Mouse (Mus musculus) heart, postnatal 0 days (tissue): ENCODE results near the gene Shbg. TPM values are rescaled to one million over a fixed set of nuclear protein-coding genes. Genes with fewer than 3 reads are reported as not detected.
"Not testable (repeated sequence)": the region's sequence is repeated elsewhere in the genome, so short reads cannot be mapped to it uniquely, and the experiment has no call there.

Experiments
- ATAC-seq: fragments of 200-750 bp; cut with Nextera tagmentation; 2 replicates; pipeline ENCODE4 v1.8.0; 2017; ENCODE audit warnings: low read depth, moderate number of reproducible peaks, moderate library complexity; ENCODE audit not compliant: insufficient read depth
- DNase-seq: peaks from one replicate; pipeline ENCODE4 v3.0.0-alpha.2; 2016; ENCODE audit warnings: low spot score
- H3K27ac ChIP-seq: fragments of 300-500 bp; sonication (generic); 2 replicates; pipeline ENCODE4 v1.5.1; 2014; ENCODE audit warnings: low read depth, mild to moderate bottlenecking
- H3K27me3 ChIP-seq: fragments of 300-500 bp; sonication (generic); 2 replicates; pipeline ENCODE4 v1.6.1; 2014; ENCODE audit warnings: low read length, mixed read lengths; ENCODE audit not compliant: control insufficient read depth, insufficient read depth
- H3K36me3 ChIP-seq: fragments of 300-500 bp; sonication (generic); replicated peaks from 2 replicates; pipeline ENCODE4 v1.6.1; 2014; ENCODE audit warnings: low read length, mixed read lengths; ENCODE audit not compliant: control insufficient read depth, insufficient read depth
- H3K4me1 ChIP-seq: fragments of 300-500 bp; sonication (generic); 2 replicates; pipeline ENCODE4 v1.6.1; 2014; ENCODE audit warnings: antibody characterized with exemption; ENCODE audit not compliant: control insufficient read depth, insufficient read depth
- H3K4me2 ChIP-seq: fragments of 300-500 bp; sonication (generic); 2 replicates; pipeline ENCODE4 v1.6.1; 2014; ENCODE audit warnings: low read depth, mild to moderate bottlenecking, low read length, moderate library complexity
- H3K4me3 ChIP-seq: fragments of 300-500 bp; sonication (generic); 2 replicates; pipeline ENCODE4 v1.5.1; 2014; ENCODE audit warnings: low read depth, low read length
- H3K9ac ChIP-seq: fragments of 300-500 bp; sonication (generic); replicated peaks from 2 replicates; pipeline ENCODE4 v1.6.1; 2014; ENCODE audit warnings: low read depth, low read length, mixed read lengths
- H3K9me3 ChIP-seq: fragments of 300-500 bp; sonication (generic); replicated peaks from 2 replicates; pipeline ENCODE4 v1.6.1; 2016; ENCODE audit warnings: low read length; ENCODE audit not compliant: control insufficient read depth
- CTCF ChIP-seq: IDR thresholded peaks from 2 replicates; pipeline ENCODE4 v1.5.1; 2016; ENCODE audit warnings: antibody characterized with exemption, control low read depth, low read depth
- EP300 ChIP-seq: IDR thresholded peaks from 2 replicates; pipeline ENCODE4 v1.6.1; 2016; ENCODE audit warnings: antibody characterized with exemption, low read depth
- WGBS: fragments of 180-500 bp; shearing (Covaris S2); extraction: QIAGEN DNeasy Blood & Tissue Kit; methylation state at CpG from one replicate; pipeline ENCODE4 v1.1.7; 2014; 5-methylcytosine and 5-hydroxymethylcytosine counted together
- polyA plus RNA-seq: library from polyadenylated mRNA; unstranded; fragments of >200 nt; fragmentation: Nextera tagmentation; extraction: Ambion mirVana; gene quantifications from 2 replicates; pipeline ENCODE4 v1.2.1, GENCODE M21; 2015
- total RNA-seq: library from RNA; depleted of rRNA; stranded (reverse); fragments of >200 nt; gene quantifications from 2 replicates; pipeline ENCODE4 v1.2.3, GENCODE M21; 2014; ENCODE audit warnings: low replicate concordance

Gene Shbg
- total and polyA plus RNA-seq, 2 experiments from 2014 or later, result not detected

GRCm38 (mm10) chr11:69620394-69621081 lies 2.8 kb upstream of the Shbg start:
- 61% methylated on average over 7 of the region's 7 CpGs for WGBS
- no peak overlapping the region for H3K9ac ChIP-seq
- no peaks in the 10 kb centered on the region for H3K9me3 ChIP-seq
- H3K27ac ChIP-seq, result no peak overlapping the region
- no peak for TF ChIP-seq CTCF
- H3K27me3 ChIP-seq, result no peaks in the 10 kb centered on the region
- H3K4me2 ChIP-seq, result no peak overlapping the region
- no peak overlapping the region for H3K4me3 ChIP-seq
- H3K36me3 ChIP-seq, result no peaks in the 10 kb centered on the region
- ATAC-seq, result no peak
- DNase-seq, result no peak
- peaks cover 11% of the 10 kb centered on the region for H3K4me1 ChIP-seq

GRCm38 (mm10) chr11:69616781-69617180 lies 924 bp downstream of the Shbg start:
- Histone ChIP-seq H3K36me3 (no peaks in the 10 kb centered on the region), H3K4me1 (peaks cover 9% of the 10 kb centered on the region), H3K4me3 (no peak overlapping the region), H3K27me3 (no peaks in the 10 kb centered on the region), H3K9me3 (no peaks in the 10 kb centered on the region), H3K9ac (no peak overlapping the region), H3K27ac (no peak overlapping the region), H3K4me2 (no peak overlapping the region)
- TF ChIP-seq CTCF (no peak), EP300 (no peak)
- DNase-seq (no peak), ATAC-seq (no peak)
- WGBS, result 39% methylated on average over 10 of the region's 10 CpGs

GRCm38 (mm10) chr11:69614257-69614588 lies 3.5 kb downstream of the Shbg start:
- H3K9me3 ChIP-seq, H3K9ac ChIP-seq, H3K27ac ChIP-seq, H3K27me3 ChIP-seq, H3K36me3 ChIP-seq, H3K4me1 ChIP-seq, H3K4me3 ChIP-seq, ATAC-seq, DNase-seq: not testable (repeated sequence)
- 0 out of 2 replicates have a peak overlapping the region, but pooled peaks have one; percentile 44 for H3K4me2 ChIP-seq
- 36% methylated on average over 11 of the region's 11 CpGs for WGBS

- Histone ChIP-seq H3K27me3 (no peaks in the 10 kb centered on the region), H3K27ac (no peak overlapping the region), H3K9ac (peak overlapping the region; percentile 34; the same call in 1 of the 2 replicates), H3K4me1 (peaks cover 5% of the 10 kb centered on the region; the same call in 1 of the 2 replicates), H3K36me3 (no peaks in the 10 kb centered on the region), H3K9me3 (no peaks in the 10 kb centered on the region), H3K4me3 (0 out of 2 replicates have a peak overlapping the region, but pooled peaks have one; percentile 11), H3K4me2 (peak overlapping the region; percentile 44)
- DNase-seq (peak; percentile 88), ATAC-seq (peak; percentile 78)
- no peak for TF ChIP-seq EP300
- TF ChIP-seq CTCF, result peak; percentile 92
- WGBS, result 15% methylated on average over 18 of the region's 19 CpGs
These were observed 4.0 kb downstream of the Shbg start for GRCm38 (mm10) chr11:69613553-69614256.

GRCm38 (mm10) chr11:69610899-69611298 lies 6.8 kb downstream of the Shbg start:
- no peak overlapping the region for H3K9ac ChIP-seq
- H3K36me3 ChIP-seq, result no peaks in the 10 kb centered on the region
- H3K27ac ChIP-seq, result no peak overlapping the region
- 43% methylated on average over 4 of the region's 4 CpGs for WGBS
- DNase-seq, result no peak
- H3K4me1 ChIP-seq, result peaks cover 10% of the 10 kb centered on the region
- no peaks in the 10 kb centered on the region for H3K9me3 ChIP-seq
- H3K27me3 ChIP-seq, result no peaks in the 10 kb centered on the region
- no peak overlapping the region for H3K4me3 ChIP-seq
- no peak for ATAC-seq
- no peak overlapping the region for H3K4me2 ChIP-seq
- TF ChIP-seq CTCF (no peak), EP300 (no peak)

- no peaks in the 10 kb centered on the region for H3K36me3 ChIP-seq
- no peaks in the 10 kb centered on the region for H3K27me3 ChIP-seq
- H3K27ac ChIP-seq, result no peak overlapping the region
- H3K4me3 ChIP-seq, result no peak overlapping the region
- TF ChIP-seq EP300, result no peak
- TF ChIP-seq CTCF, result no peak
- DNase-seq (no peak), ATAC-seq (no peak)
- 59% methylated on average over 7 of the region's 7 CpGs for WGBS
- H3K9ac ChIP-seq, result no peak overlapping the region
- peaks cover 20% of the 10 kb centered on the region for H3K4me1 ChIP-seq
- H3K4me2 ChIP-seq, result no peak overlapping the region
- H3K9me3 ChIP-seq, result no peaks in the 10 kb centered on the region
These were observed 8.3 kb downstream of the Shbg start for GRCm38 (mm10) chr11:69609416-69609815.
